1 mouse cellular context compared by ENCODE assay signal in the genomic region with DNA sequence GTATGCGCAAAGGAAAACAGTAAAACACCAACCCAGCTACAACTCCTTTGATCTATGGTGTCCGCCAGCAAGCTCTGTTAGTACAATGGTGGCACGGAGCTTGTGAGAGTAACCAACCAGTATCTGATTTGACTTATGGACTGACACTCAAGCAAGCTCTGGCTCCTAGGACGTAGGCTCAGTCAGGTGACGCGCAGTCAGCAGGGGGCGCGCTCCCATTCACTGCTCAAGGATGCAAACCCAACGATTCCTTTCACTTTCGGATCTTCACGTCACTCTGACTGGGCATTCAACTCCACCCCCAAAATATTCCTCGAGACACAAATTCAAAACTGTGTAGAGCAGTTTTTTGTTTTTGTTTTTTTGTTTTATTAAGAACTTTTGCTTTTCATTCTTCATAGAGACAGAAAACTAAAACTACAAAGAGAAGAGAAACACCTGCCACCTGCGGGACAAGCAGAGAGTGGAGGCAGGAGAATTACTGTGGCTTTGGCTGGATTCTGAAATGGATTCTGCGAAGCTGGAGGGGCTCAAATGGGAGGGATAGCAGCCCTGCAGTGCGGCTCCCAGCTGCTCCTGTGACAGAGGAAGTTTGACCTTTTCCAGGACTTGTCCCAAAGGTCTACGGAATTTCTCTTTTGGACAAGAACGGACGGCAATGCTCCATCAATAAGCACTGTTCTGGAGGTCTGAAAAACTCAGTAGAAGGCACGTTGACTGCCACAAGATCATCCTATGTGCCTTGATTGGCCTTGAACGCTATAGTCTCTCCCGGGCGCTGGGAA.
A peak's percentile ranks its signal among the peaks of the same experiment; 100 is the strongest.
TF ChIP-seq lines count a peak whose summit lies in the region.

No protein-coding gene starts in this region.

TF ChIP-seq in MEL, 35 proteins besides CTCF, POLR2A, EP300 and RAD21 (continued from another document):
- TF ChIP-seq USF1 (IDR thresholded peaks at IDR 0.05; ENCODE audit: low read depth, low read length) (peak; percentile 86), KAT2A (conservative IDR thresholded peaks at IDR 0.05; ENCODE audit: low read depth, low read length) (no peak), TBP (IDR thresholded peaks at IDR 0.05; ENCODE audit: low read depth, low read length) (0 out of 2 replicates have a peak, but pooled peaks have one; percentile 38), SIN3A (IDR thresholded peaks at IDR 0.05; ENCODE audit: low read length) (peak; percentile 72), TCF12 (IDR thresholded peaks at IDR 0.05; ENCODE audit: low read depth, low read length) (no peak), ZC3H11A (IDR thresholded peaks at IDR 0.05; ENCODE audit: low read depth, low read length) (peak; percentile 17; the same call in 1 of the 2 replicates), MAX (IDR thresholded peaks at IDR 0.05; ENCODE audit: low read length) (peak; percentile 53), NRF1 (IDR thresholded peaks at IDR 0.05; ENCODE audit: insufficient read depth, low read depth, low read length, poor library complexity, severe bottlenecking) (peak; percentile 16; the same call in 1 of the 2 replicates), GATA1 (IDR thresholded peaks at IDR 0.05; ENCODE audit: low read depth, low read length) (0 out of 2 replicates have a peak, but pooled peaks have one; percentile 3), USF2 (IDR thresholded peaks at IDR 0.05; ENCODE audit: borderline replicate concordance in 1 of 2, insufficient read depth in 1 of 2, low read depth in 1 of 2, low read length in 2 of 2) (0 out of 4 replicates have a peak, but pooled peaks of 1 of the 2 experiments have one; percentile 27), ETS1 (IDR thresholded peaks at IDR 0.05; ENCODE audit: low read depth, low read length) (peak; percentile 77), ZNF384 (IDR thresholded peaks at IDR 0.05; ENCODE audit: low read depth, low read length) (no peak), MAZ (IDR thresholded peaks at IDR 0.05; ENCODE audit: low read depth, low read length) (0 out of 2 replicates have a peak, but pooled peaks have one; percentile 43), ELF1 (IDR thresholded peaks at IDR 0.05; ENCODE audit: low read depth, low read length) (no peak), HCFC1 (IDR thresholded peaks at IDR 0.05; ENCODE audit: low read depth, low read length) (peak; percentile 44; the same call in 1 of the 2 replicates), CHD2 (IDR thresholded peaks at IDR 0.05; ENCODE audit: low read length) (no peak), MXI1 (IDR thresholded peaks at IDR 0.05; ENCODE audit: low read depth, low read length) (peak; percentile 46; the same call in 1 of the 2 replicates), GABPA (IDR thresholded peaks at IDR 0.05; ENCODE audit: low read depth, low read length) (no peak), CHD1 (IDR thresholded peaks at IDR 0.05; ENCODE audit: low read depth, low read length) (no peak), MYC (IDR thresholded peaks at IDR 0.05; ENCODE audit: low read depth, low read length) (0 out of 2 replicates have a peak, but pooled peaks have one; percentile 35), NELFE (IDR thresholded peaks at IDR 0.05; ENCODE audit: low read depth, low read length) (no peak), MAFK (IDR thresholded peaks at IDR 0.05; ENCODE audit: borderline replicate concordance, low read depth, low read length) (no peak), BHLHE40 (IDR thresholded peaks at IDR 0.05; ENCODE audit: borderline replicate concordance, low read depth, low read length) (0 out of 2 replicates have a peak, but pooled peaks have one; percentile 27), RCOR1 (IDR thresholded peaks at IDR 0.05; ENCODE audit: low read depth, low read length) (peak; percentile 53), SMC3 (IDR thresholded peaks at IDR 0.05; ENCODE audit: low read depth, low read length) (peak; percentile 80), MYB (IDR thresholded peaks at IDR 0.05; ENCODE audit: low read depth, low read length) (no peak), JUND (IDR thresholded peaks at IDR 0.05; ENCODE audit: low read depth, low read length) (no peak), ZKSCAN1 (IDR thresholded peaks at IDR 0.05; ENCODE audit: low read depth, low read length) (no peak)
TF ChIP-seq in MEL: peak in this region for 16.
